Mouse (Mus musculus) cerebellum, adult 2 months (tissue): ENCODE measurements at regions not wholly inside any gene's neighbourhood (a gene's known extent, or its start where the extent isn't known, plus 50 kb on each side); places are given as distances from the start of the nearest gene placed in this dataset.
"Not testable (repeated sequence)": the region's sequence is repeated elsewhere in the genome, so short reads cannot be mapped to it uniquely, and the experiment has no call there.

Experiments
- CTCF ChIP-seq: fragments of 200-500 bp; IDR thresholded peaks from 2 replicates; pipeline ENCODE4 v1.5.1; 2011; ENCODE audit warnings: low read depth, mild to moderate bottlenecking, control low read depth, low read length, moderate library complexity, borderline replicate concordance; ENCODE audit not compliant: insufficient read depth
- POLR2A ChIP-seq: fragments of 200-500 bp; IDR thresholded peaks from 2 replicates; pipeline ENCODE4 v1.6.1; 2011; ENCODE audit warnings: low read length, control low read depth, borderline replicate concordance; ENCODE audit not compliant: insufficient read depth

- not testable (repeated sequence) for TF ChIP-seq CTCF, POLR2A
Measured at GRCm38 (mm10) chr14:8800217-8800616, 134.2 kb upstream of the 4930452B06Rik start.
